Mouse (Mus musculus) macrophage (primary cell): ENCODE measurements at regions not wholly inside any gene's neighbourhood (a gene's known extent, or its start where the extent isn't known, plus 50 kb on each side); places are given as distances from the start of the nearest gene placed in this dataset.
A peak's percentile ranks its signal among the peaks of the same experiment; 100 is the strongest.
"Not testable (repeated sequence)": the region's sequence is repeated elsewhere in the genome, so short reads cannot be mapped to it uniquely, and the experiment has no call there.

Source experiments
- H3K27ac ChIP-seq: fragments of 350-480 bp; formaldehyde crosslinking; 2 replicates; pipeline ENCODE4 v1.9.0; 2021
- H3K36me3 ChIP-seq: fragments of 350-480 bp; formaldehyde crosslinking; 2 replicates; pipeline ENCODE4 v1.9.0; 2021; ENCODE audit errors: inconsistent target
- H3K4me3 ChIP-seq: fragments of 350-480 bp; formaldehyde crosslinking; 2 replicates; pipeline ENCODE4 v1.9.0; 2021; ENCODE audit errors: inconsistent target
- H3K79me2 ChIP-seq: fragments of 350-480 bp; formaldehyde crosslinking; 2 replicates; pipeline ENCODE4 v1.9.0; 2021; ENCODE audit errors: inconsistent target
- WGBS: methylation state at CpG from one replicate; pipeline ENCODE4 v1.1.7; 2026; ENCODE audit warnings: inconsistent platforms; ENCODE audit not compliant: missing documents; 5-methylcytosine and 5-hydroxymethylcytosine counted together

DNA sequence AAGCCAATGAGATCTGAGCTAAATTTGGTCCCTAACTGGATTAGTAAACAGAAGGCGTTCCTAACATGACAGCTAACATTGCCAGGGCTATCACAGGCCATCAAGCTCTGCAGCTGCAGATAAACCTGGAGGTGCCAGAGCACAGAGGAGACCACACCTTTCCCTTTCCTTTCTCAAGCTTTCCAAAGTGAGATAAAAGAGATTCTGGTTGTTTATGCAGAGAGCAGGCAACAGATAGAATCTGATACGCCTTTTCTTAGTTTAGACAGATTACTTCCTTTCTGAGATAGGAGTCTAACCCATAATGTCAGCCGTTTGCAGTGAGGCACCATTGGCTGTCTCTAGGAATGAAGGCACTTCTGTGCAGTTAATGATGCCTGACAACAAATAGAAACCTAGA lies 71.5 kb upstream of the Pou1f1 start:
- WGBS, result 70% methylated on average over 3 of the region's 3 CpGs
- H3K79me2 ChIP-seq, result no peaks in the 10 kb centered on the region
- no peaks in the 10 kb centered on the region for H3K36me3 ChIP-seq
- H3K4me3 ChIP-seq, result no peak overlapping the region
- H3K27ac ChIP-seq, result no peak overlapping the region

DNA sequence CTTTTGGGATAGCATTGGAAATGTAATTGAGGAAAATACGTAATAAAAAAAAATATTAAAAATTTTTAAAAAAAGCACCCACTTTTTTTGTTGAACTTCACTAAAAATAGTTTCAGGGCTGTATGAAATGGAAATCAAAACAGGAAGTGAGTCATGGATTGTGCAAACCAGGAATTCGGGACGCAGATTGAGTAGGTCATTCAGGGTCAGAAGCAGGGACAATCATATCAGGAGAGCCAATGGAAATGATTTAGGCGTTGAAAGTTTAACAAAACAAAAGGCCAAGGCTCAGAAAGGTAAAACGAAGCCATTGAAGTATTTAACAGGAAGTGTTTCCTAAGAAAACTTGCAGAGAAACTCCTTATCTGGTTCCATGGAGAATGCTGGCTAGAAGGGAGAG lies 69.6 kb upstream of the Pou1f1 start:
- no peak overlapping the region for H3K4me3 ChIP-seq
- 40% methylated on average over 5 of the region's 5 CpGs for WGBS
- H3K27ac ChIP-seq, result peak overlapping the region; percentile 68
- no peaks in the 10 kb centered on the region for H3K36me3 ChIP-seq
- no peaks in the 10 kb centered on the region for H3K79me2 ChIP-seq

DNA sequence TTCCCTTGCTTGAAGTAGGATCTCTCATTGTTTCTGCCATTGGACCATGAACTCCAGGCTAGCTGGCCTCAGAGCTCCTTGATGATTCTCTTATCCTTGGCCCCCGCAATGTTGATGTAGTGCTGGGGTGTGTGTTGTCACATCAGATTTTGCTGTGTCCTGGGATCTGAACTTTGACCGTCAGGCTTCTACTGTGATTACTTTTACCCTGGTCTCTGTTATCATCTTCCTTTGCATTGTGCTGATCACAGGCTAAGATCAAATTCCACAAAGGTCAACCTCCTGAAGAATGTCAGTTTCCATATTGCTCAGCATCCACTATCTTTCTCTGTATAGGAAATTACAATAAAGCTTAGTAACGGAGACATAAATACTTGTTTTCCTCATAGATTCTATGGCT lies 68.4 kb upstream of the Pou1f1 start:
- 96% methylated on average over 3 of the region's 3 CpGs for WGBS
- no peak overlapping the region for H3K4me3 ChIP-seq
- H3K79me2 ChIP-seq, result no peaks in the 10 kb centered on the region
- H3K36me3 ChIP-seq, result no peaks in the 10 kb centered on the region
- H3K27ac ChIP-seq, result no peak overlapping the region

DNA sequence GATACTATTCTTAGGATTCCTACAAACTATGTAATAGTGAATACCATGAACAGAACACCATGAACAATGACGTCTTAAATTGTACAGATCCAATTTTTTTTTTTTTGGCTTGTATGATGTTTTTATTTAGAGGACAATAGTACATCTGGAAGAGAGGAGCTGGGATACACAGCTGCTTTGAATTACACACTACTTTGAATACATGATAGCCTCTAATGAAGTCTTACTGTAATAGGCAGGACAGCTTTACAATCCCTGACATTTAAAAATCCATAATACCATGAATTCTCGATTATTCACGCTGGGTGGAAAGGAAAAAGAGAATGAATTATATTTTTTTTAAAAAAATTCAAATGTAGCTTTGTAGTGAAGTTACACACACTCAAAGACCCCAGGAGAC lies 63.4 kb upstream of the Pou1f1 start:
- H3K4me3 ChIP-seq, H3K79me2 ChIP-seq, H3K27ac ChIP-seq, H3K36me3 ChIP-seq: not testable (repeated sequence)
- no CpG with 5 or more reads among the region's 3 CpGs for WGBS

DNA sequence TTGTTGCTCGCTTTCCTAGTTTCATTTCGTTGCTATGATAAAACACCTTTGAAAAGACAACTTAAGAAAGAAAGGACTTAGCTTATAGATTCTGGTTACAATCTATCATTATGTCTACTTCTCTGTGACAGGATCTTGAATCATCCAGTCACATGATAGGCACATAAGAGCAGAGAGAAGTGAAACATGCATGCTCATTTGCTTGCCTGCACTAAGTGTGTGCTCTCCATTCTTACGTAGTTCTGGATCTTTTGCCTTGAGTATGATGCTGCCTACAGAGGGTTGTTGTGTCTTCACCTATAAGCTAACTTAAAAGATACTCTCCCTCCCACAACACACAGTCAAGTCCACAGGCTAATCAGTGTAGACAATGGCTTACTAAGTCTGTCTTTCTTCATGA lies 62.1 kb upstream of the Pou1f1 start:
- no peaks in the 10 kb centered on the region for H3K36me3 ChIP-seq
- no peak overlapping the region for H3K4me3 ChIP-seq
- WGBS, result 61% methylated on average over 3 of the region's 3 CpGs
- H3K27ac ChIP-seq, result peak overlapping the region; percentile 45
- no peaks in the 10 kb centered on the region for H3K79me2 ChIP-seq

DNA sequence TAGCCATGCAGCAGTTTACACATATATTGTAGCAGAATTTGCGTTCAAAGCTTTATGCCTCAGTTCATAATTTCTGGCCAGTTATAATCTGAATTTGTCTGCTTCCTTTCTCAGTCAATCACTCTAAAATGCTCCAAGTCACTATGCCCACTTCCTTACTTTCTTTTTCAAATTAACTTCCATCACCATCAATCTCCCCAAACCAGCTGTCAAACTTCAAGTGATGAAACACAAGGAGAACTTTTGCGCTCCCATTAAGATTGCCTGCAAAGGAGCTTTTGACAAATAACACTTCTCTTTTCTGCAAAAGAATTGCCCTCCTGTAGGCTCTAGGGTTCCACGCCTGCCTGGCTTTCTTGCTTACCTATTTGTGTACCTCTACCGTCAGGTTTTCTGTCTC lies 50.6 kb upstream of the Pou1f1 start:
- WGBS, result 25% methylated on average over 4 of the region's 4 CpGs
- no peaks in the 10 kb centered on the region for H3K79me2 ChIP-seq
- H3K27ac ChIP-seq, result no peak overlapping the region
- H3K36me3 ChIP-seq, result no peaks in the 10 kb centered on the region
- H3K4me3 ChIP-seq, result no peak overlapping the region
